Mouse (Mus musculus): ENCODE measurements at regions not wholly inside any gene's neighbourhood (a gene's known extent, or its start where the extent isn't known, plus 50 kb on each side); places are given as distances from the start of the nearest gene placed in this dataset.

GRCm38 (mm10) chr11:45787408-45787807 lies 64.4 kb upstream of the Clint1 start:
- no peak for DNase-seq (ENCODE audit: low read depth, low spot score)

GRCm38 (mm10) chr11:45789886-45790285 lies 62.0 kb upstream of the Clint1 start:
- no peak for DNase-seq (ENCODE audit: low read depth, low spot score)

GRCm38 (mm10) chr11:45790504-45790903 lies 61.3 kb upstream of the Clint1 start:
- no peak for DNase-seq (ENCODE audit: low read depth, low spot score)

GRCm38 (mm10) chr11:45791696-45792095 lies 60.2 kb upstream of the Clint1 start:
- no peak for DNase-seq (ENCODE audit: low read depth, low spot score)

- no peak for DNase-seq (ENCODE audit: low read depth, low spot score)
These were observed 57.4 kb upstream of the Clint1 start for GRCm38 (mm10) chr11:45794361-45794981.

GRCm38 (mm10) chr11:45795322-45795721 lies 56.5 kb upstream of the Clint1 start:
- DNase-seq (ENCODE audit: low read depth, low spot score): no peak

GRCm38 (mm10) chr11:45795731-45796130 lies 56.1 kb upstream of the Clint1 start:
- DNase-seq (ENCODE audit: low read depth, low spot score): no peak

- DNase-seq (ENCODE audit: low read depth, low spot score): no peak
These were observed 52.0 kb upstream of the Clint1 start for GRCm38 (mm10) chr11:45799732-45800386.

All from brain, embryonic 18.5 days (tissue).